Mouse (Mus musculus) adrenal gland, postnatal 25 days (tissue): ENCODE measurements around the gene Pde6g. TPM values are rescaled to one million over a fixed set of nuclear protein-coding genes. Genes with fewer than 3 reads are reported as not detected.
"Not testable (repeated sequence)": the region's sequence is repeated elsewhere in the genome, so short reads cannot be mapped to it uniquely, and the experiment has no call there.

Source experiments
- DNase-seq: peaks from one replicate; pipeline ENCODE4 v3.0.0; 2021; ENCODE audit warnings: mixed read lengths
- total RNA-seq: library from RNA; stranded (reverse); gene quantifications from 2 replicates; pipeline ENCODE4 v1.2.3, GENCODE M21; 2021

Gene Pde6g
- total RNA-seq, 1 experiment from 2014 or later, result 0.27 TPM

DNA sequence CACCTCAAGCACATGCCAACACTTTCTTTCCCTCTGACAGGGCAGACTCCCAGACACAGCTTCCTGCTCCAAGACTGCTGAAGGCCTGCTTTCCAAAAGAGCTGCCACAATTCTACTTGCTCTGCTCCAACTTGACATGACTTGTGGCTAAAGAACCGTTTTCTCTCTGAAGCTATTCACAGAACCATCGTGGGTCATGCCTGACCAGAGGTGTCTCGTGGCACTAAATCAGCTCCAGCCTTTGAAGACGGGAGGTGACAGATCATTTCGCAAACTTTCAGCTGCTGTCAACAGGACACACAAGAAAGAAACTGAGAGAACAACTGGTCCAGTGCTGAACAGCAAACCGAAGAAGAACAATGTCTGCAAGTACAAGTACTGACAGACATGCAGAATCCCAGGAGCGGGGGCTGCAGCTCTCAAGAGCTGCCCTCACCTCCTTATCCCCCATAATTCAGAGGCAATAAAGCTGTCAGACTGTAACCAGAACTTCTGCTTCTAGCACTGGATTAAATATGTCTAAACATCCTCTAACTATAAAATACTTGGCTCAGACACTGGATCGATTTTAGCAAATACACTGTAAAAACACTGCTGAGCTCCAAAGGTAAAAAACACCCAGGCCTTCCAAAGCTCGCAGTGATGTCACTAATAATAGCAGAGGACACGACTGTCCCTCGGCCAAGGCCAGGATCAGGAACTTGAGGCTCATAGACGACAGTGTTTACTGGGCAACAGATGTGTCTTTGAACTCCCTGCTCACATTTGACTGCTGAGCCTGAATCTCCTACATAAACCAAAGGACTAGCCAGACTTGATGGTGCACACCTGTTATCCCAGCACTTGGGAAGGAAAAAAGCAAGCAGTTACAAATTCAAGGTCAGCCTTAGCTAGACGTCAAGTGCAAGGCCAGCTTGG lies 30.4 kb downstream of the Pde6g start:
- peak; percentile 15 for DNase-seq

DNA sequence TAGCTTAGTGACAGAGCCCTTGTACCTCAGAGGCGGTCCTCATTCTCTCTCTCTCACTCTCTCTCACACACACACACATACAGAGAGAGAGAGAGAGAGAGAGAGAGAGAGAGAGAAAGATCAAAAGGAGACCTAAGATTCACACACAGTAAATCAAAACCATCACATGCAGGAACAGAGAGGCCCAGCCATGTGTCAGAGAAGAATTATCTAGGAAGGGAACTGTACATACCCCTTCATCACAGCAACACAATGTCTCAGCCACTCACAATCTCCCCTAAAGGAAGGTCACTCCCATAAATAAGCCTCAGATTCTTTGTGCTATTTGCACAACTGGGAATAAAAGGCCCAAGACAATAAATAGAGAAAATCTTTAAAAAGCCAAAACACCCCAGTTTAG lies 34.7 kb downstream of the Pde6g start:
- no peak for DNase-seq

DNA sequence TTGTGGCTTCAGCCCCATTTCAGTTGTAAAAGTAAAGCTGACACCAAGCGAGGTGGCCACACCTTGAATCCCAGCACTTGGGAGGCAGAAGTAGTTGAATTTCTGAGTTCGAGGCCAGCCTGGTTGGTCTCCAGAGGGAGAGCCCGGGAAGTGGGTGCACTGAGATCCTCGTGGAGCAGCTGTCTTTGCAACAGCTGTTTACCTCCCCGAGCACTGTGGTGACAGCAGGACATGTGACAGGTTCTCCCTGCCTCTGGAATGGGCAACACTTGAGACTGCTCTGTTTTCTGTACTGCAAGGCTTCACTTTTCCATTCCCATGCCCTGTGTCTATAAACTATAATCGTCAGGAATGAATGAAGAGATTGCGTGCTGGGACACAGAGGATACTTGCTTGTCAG lies 35.4 kb downstream of the Pde6g start:
- no peak for DNase-seq

DNA sequence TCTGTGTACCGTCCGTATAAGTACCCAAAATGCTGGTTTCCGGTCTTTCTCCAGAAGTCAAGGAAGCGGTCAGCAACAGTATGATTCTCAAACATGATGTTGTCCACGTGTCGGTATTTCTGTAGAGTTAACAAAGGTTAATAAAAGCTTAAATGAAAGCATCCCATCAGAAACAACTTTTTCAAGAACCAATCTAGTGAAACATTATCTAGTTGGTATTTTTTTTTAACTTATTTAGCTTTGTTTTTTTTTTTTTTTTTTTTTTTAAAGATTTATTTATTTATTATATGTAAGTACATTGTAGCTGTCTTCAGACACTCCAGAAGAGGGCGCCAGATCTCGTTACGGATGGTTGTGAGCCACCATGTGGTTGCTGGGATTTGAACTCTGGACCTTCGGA lies 39.7 kb downstream of the Pde6g start:
- DNase-seq, result not testable (repeated sequence)

DNA sequence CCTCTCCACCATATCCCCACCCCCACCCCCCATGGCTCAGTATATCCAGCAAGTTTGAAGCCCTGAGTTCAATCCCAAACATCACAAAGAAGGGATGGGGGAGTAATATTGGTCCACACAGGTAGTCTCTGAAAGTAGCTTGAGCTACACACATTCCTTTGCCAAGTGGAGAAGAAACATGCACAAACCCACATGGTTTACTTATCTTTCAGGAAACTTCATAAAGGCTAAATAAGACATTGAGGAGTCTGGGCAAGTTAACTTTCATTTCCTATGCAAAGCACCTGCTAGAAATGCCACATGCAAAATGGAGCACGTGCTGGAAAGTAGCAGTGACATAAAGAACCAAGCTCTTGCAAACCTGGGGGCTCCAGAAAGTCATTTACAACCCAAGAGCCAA lies 46.9 kb downstream of the Pde6g start:
- DNase-seq, result no peak

DNA sequence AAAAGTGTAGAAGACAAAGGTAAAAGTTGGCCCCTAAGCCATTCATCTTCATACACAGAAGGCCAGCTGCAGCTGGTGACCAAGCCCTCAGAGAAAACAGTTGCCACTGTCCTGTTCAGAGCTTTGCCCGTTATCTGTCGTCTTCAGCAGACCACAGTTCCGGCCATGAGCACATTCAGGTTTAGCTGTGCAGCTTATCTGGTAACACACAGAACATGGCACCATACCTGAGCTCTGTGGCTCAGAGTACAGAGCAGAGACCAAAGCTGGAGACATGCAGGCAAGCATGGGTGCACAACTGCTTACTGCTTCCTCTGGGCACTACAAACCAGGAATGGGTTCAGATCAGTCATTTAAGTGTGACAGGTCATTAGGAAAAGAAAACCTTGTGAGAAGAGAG lies 47.4 kb downstream of the Pde6g start:
- DNase-seq, result no peak

DNA sequence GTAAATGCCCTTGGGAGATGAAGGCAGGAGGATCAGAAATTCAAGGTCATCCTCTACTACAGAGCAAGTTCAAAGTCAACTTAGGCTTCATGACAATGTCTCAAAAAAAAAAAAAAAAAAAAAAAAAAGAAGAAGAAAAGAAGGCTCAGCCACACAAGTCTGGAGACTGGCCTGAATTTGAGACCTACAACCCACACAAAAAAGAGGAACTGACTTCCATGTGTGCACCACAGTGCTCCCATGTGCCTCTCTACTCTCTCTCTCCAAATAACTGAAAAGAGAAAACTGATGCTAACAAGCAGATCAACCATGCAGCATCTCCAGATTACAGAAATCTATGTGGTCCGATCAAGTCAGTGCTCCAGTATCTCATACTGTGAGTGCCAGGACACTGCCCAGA lies 48.5 kb downstream of the Pde6g start:
- no peak for DNase-seq

DNA sequence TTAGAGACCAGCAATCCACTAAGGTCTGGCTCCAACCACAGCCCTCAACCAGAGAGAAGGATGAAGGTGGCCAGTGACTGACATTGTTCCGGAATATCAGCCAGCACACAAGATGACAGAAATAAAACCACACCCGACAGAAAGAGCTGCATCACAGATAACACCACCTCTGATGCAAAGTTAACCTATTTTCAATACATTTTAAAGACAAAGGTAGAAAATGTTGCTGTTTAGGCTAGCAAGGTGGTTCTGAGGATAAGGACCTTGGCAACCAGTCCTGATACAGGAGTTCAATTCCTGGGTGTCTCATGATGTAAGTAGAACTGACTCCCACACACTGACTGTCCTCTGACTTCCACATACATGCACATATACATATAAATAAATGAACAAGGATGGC lies 54.0 kb downstream of the Pde6g start:
- DNase-seq, result no peak

Other genes starting within 250 kb of the Pde6g start
- 23.8 and 25.8 TPM in 2 replicates for gene Bahcc1, start 220.6 kb downstream of the Pde6g start, total RNA-seq
- gene Actg1, start 105.0 kb downstream of the Pde6g start, total RNA-seq, result 1,036 and 1,352 TPM in 2 replicates
- gene Fscn2, start 92.0 kb downstream of the Pde6g start, total RNA-seq, result 0.79 TPM in 1 of 2 replicates, not detected in the other
- 35.8 and 55.1 TPM in 2 replicates for gene Faap100, start 74.7 kb downstream of the Pde6g start, total RNA-seq
- gene Nploc4, start 15.8 kb downstream of the Pde6g start, total RNA-seq, result 83.9 and 98.7 TPM in 2 replicates
- gene Tspan10, start 10.9 kb downstream of the Pde6g start, total RNA-seq, result 7.3 TPM in 1 of 2 replicates, not detected in the other
- 33.8 and 41.3 TPM in 2 replicates for gene Oxld1, start 4.6 kb upstream of the Pde6g start, total RNA-seq
- gene Ccdc137, start 4.6 kb upstream of the Pde6g start, total RNA-seq, result 24.2 and 27.6 TPM in 2 replicates
- gene Arl16, start 14.1 kb upstream of the Pde6g start, total RNA-seq, result 22.6 and 22.8 TPM in 2 replicates
- gene Mrpl12, start 31.1 kb upstream of the Pde6g start, total RNA-seq, result 96.3 and 104 TPM in 2 replicates
- gene Slc25a10, start 38.3 kb upstream of the Pde6g start, total RNA-seq, result 102 and 151 TPM in 2 replicates
- 1.0 and 3.5 TPM in 2 replicates for gene Gcgr, start 77.2 kb upstream of the Pde6g start, total RNA-seq
- 67.5 and 75.4 TPM in 2 replicates for gene Mcrip1, start 96.2 kb upstream of the Pde6g start, total RNA-seq
- 1.4 TPM in 1 of 2 replicates, not detected in the other for gene Ppp1r27, start 97.6 kb upstream of the Pde6g start, total RNA-seq
- 407 and 486 TPM in 2 replicates for gene P4hb, start 119.8 kb upstream of the Pde6g start, total RNA-seq
- 333 and 334 TPM in 2 replicates for gene Arhgdia, start 128.1 kb upstream of the Pde6g start, total RNA-seq
- gene Alyref, start 144.9 kb upstream of the Pde6g start, total RNA-seq, result 101 and 105 TPM in 2 replicates
- gene Anapc11, start 144.9 kb upstream of the Pde6g start, total RNA-seq, result 81.5 and 102 TPM in 2 replicates
- 3.1 TPM in 1 of 2 replicates, not detected in the other for gene Npb, start 155.0 kb upstream of the Pde6g start, total RNA-seq
- 344 and 351 TPM in 2 replicates for gene Pcyt2, start 164.4 kb upstream of the Pde6g start, total RNA-seq
- gene Sirt7, start 171.7 kb upstream of the Pde6g start, total RNA-seq, result 82.5 and 103 TPM in 2 replicates
- 69.7 and 76.5 TPM in 2 replicates for gene Mafg, start 180.1 kb upstream of the Pde6g start, total RNA-seq
- gene Pycr1, start 190.3 kb upstream of the Pde6g start, total RNA-seq, result 1.3 TPM in 2 replicates
- not detected in 2 replicates for gene Myadml2, start 194.7 kb upstream of the Pde6g start, total RNA-seq
- gene Notum, start 207.7 kb upstream of the Pde6g start, total RNA-seq, result 9.4 and 12.1 TPM in 2 replicates
- gene Aspscr1, start 219.5 kb upstream of the Pde6g start, total RNA-seq, result 83.4 and 112 TPM in 2 replicates